Mouse (Mus musculus) MEL (cell line): ENCODE measurements at regions not wholly inside any gene's neighbourhood (a gene's known extent, or its start where the extent isn't known, plus 50 kb on each side); places are given as distances from the start of the nearest gene placed in this dataset.

Experiments used
- DNase-seq: peaks from one replicate; pipeline ENCODE4 v3.0.0; 2011; ENCODE audit warnings: low read depth, low spot score
- H3K27ac ChIP-seq: 2 replicates; pipeline ENCODE4 v1.5.1; 2012; ENCODE audit warnings: low read depth, mild to moderate bottlenecking, control low read depth, low read length, moderate library complexity; ENCODE audit not compliant: control insufficient read depth
- H3K27me3 ChIP-seq, 2 experiments: fragments of 150-350 bp in 1 of 2; sonication (generic) in 1 of 2; 2 replicates each; pipeline ENCODE4 v1.6.1; 2012; ENCODE audit warnings: low read length in 2 of 2, mild to moderate bottlenecking in 2 of 2, improper control_type of control experiment in 1 of 2, moderate library complexity in 1 of 2; ENCODE audit not compliant: insufficient read depth in 2 of 2, control insufficient read depth in 1 of 2
- H3K36me3 ChIP-seq, 2 experiments: 2 replicates each; pipeline ENCODE4 v1.6.1; 2012 to 2014; ENCODE audit warnings: low read length in 2 of 2, improper control_type of control experiment in 1 of 2, inconsistent platforms in 1 of 2, mild to moderate bottlenecking in 1 of 2; ENCODE audit not compliant: insufficient read depth in 2 of 2, control insufficient read depth in 1 of 2
- H3K4me1 ChIP-seq, 2 experiments: fragments of 150-350 bp in 1 of 2; sonication (generic) in 1 of 2; 2 replicates each; pipeline ENCODE4 v1.6.1; 2012; ENCODE audit warnings: low read length in 2 of 2, improper control_type of control experiment in 1 of 2, mild to moderate bottlenecking in 1 of 2; ENCODE audit not compliant: insufficient read depth in 2 of 2, control insufficient read depth in 1 of 2
- H3K4me3 ChIP-seq, 2 experiments: fragments of 150-350 bp in 1 of 2; sonication (generic) in 1 of 2; 2 replicates each; pipeline ENCODE4 v1.5.1; 2012; ENCODE audit warnings: low read depth in 2 of 2, low read length in 2 of 2, mild to moderate bottlenecking in 2 of 2, moderate library complexity in 2 of 2, control low read depth in 1 of 2, improper control_type of control experiment in 1 of 2; ENCODE audit not compliant: control insufficient read depth in 1 of 2, insufficient read depth in 1 of 2
- H3K79me2 ChIP-seq: 2 replicates; pipeline ENCODE4 v1.6.1; 2012; ENCODE audit warnings: mild to moderate bottlenecking, low read length, moderate library complexity; ENCODE audit not compliant: control insufficient read depth, poor library complexity, insufficient read depth
- H3K9ac ChIP-seq: 2 replicates; pipeline ENCODE4 v1.6.1; 2012; ENCODE audit warnings: low read depth, mild to moderate bottlenecking, control low read depth, low read length, moderate library complexity; ENCODE audit not compliant: control insufficient read depth, poor library complexity, severe bottlenecking
- H3K9me3 ChIP-seq: fragments of 150-350 bp; sonication (generic); replicated peaks from 2 replicates; pipeline ENCODE4 v1.6.1; 2012; ENCODE audit warnings: mild to moderate bottlenecking, low read length, improper control_type of control experiment, moderate library complexity; ENCODE audit not compliant: insufficient read depth
- CTCF ChIP-seq, 3 experiments: IDR thresholded peaks in 2 of 3; conservative IDR thresholded peaks in 1 of 3; 2 replicates each; pipeline ENCODE4 v1.5.1; 2011 to 2012; ENCODE audit warnings: low read length in 3 of 3, low read depth in 2 of 3, mild to moderate bottlenecking in 2 of 3, improper control_type of control experiment in 1 of 3, inconsistent platforms in 1 of 3, mixed read lengths in 1 of 3, moderate library complexity in 1 of 3; ENCODE audit not compliant: control insufficient read depth in 1 of 3, insufficient read depth in 1 of 3, poor library complexity in 1 of 3, severe bottlenecking in 1 of 3
- GABPA ChIP-seq: IDR thresholded peaks from 2 replicates; pipeline ENCODE4 v1.6.1; 2012; ENCODE audit warnings: low read depth, mild to moderate bottlenecking, inconsistent platforms, low read length, improper control_type of control experiment, moderate library complexity
- GATA1 ChIP-seq: IDR thresholded peaks from 2 replicates; pipeline ENCODE4 v1.6.1; 2011; ENCODE audit warnings: low read depth, low read length, improper control_type of control experiment
- KAT2A ChIP-seq: conservative IDR thresholded peaks from 2 replicates; pipeline ENCODE4 v1.6.1; 2012; ENCODE audit warnings: low read depth, low read length, improper control_type of control experiment, inconsistent platforms
- MAX ChIP-seq: IDR thresholded peaks from 2 replicates; pipeline ENCODE4 v1.6.1; 2011; ENCODE audit warnings: low read length, improper control_type of control experiment
- MAZ ChIP-seq: IDR thresholded peaks from 2 replicates; pipeline ENCODE4 v1.6.1; 2012; ENCODE audit warnings: low read depth, mild to moderate bottlenecking, inconsistent platforms, low read length, improper control_type of control experiment
- MYC ChIP-seq: IDR thresholded peaks from 2 replicates; pipeline ENCODE4 v1.6.1; 2011; ENCODE audit warnings: low read depth, mild to moderate bottlenecking, low read length, improper control_type of control experiment, moderate library complexity
- NELFE ChIP-seq: IDR thresholded peaks from 2 replicates; pipeline ENCODE4 v1.6.1; 2011; ENCODE audit warnings: low read depth, low read length, improper control_type of control experiment
- NRF1 ChIP-seq: IDR thresholded peaks from 2 replicates; pipeline ENCODE4 v1.6.1; 2014; ENCODE audit warnings: low read depth, mild to moderate bottlenecking, inconsistent platforms, low read length, improper control_type of control experiment, moderate library complexity; ENCODE audit not compliant: poor library complexity, insufficient read depth, severe bottlenecking
- POLR2AphosphoS2 ChIP-seq: IDR thresholded peaks from 2 replicates; pipeline ENCODE4 v1.6.1; 2011; ENCODE audit warnings: low read length, improper control_type of control experiment
- RAD21 ChIP-seq: IDR thresholded peaks from 2 replicates; pipeline ENCODE4 v1.6.1; 2011; ENCODE audit warnings: mild to moderate bottlenecking, low read depth, low read length, improper control_type of control experiment
- RCOR1 ChIP-seq: IDR thresholded peaks from 2 replicates; pipeline ENCODE4 v1.6.1; 2012; ENCODE audit warnings: low read depth, mild to moderate bottlenecking, inconsistent platforms, low read length, improper control_type of control experiment
- SMC3 ChIP-seq: IDR thresholded peaks from 2 replicates; pipeline ENCODE4 v1.6.1; 2011; ENCODE audit warnings: low read depth, low read length, improper control_type of control experiment
- USF2 ChIP-seq, 2 experiments: IDR thresholded peaks; 2 replicates each; pipeline ENCODE4 v1.6.1; 2011 to 2012; ENCODE audit warnings: improper control_type of control experiment in 2 of 2, low read length in 2 of 2, borderline replicate concordance in 1 of 2, inconsistent platforms in 1 of 2, low read depth in 1 of 2, mild to moderate bottlenecking in 1 of 2; ENCODE audit not compliant: insufficient read depth in 1 of 2
- ZC3H11A ChIP-seq: IDR thresholded peaks from 2 replicates; pipeline ENCODE4 v1.6.1; 2012; ENCODE audit warnings: low read depth, mild to moderate bottlenecking, inconsistent platforms, low read length, improper control_type of control experiment

DNA sequence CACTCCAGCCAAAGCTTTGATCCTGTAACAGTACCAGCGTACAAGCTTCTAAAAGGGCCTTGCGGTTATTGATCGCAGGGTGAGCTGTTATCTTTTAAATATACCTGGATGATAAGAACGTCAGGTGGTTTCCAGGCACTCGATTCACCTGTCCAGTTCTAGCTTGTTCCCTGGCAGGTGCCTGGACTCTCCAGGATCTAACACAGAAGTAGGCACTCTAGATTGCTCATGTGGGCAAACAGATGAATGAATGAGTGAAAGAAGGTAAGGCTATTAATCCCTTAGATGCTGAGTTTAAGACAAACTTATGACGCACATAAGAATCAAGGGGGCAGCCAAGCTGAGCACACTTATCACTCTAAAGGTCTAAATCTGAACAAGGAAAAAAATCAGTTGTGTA is 190.3 kb upstream of the Klf14 start:
- Histone ChIP-seq H3K79me2 (no peaks in the 10 kb centered on the region), H3K27ac (no peak overlapping the region), H3K4me3 (no peak overlapping the region), H3K9ac (no peak overlapping the region), H3K36me3 (no peaks in the 10 kb centered on the region), H3K9me3 (no peaks in the 10 kb centered on the region), H3K27me3 (no peaks in the 10 kb centered on the region)
- DNase-seq = no peak
- no peak for TF ChIP-seq POLR2AphosphoS2
- no peak for TF ChIP-seq MAX
- TF ChIP-seq, all 39 proteins: peak for 0
- no peaks in the 10 kb centered on the region for H3K4me1 ChIP-seq

DNA sequence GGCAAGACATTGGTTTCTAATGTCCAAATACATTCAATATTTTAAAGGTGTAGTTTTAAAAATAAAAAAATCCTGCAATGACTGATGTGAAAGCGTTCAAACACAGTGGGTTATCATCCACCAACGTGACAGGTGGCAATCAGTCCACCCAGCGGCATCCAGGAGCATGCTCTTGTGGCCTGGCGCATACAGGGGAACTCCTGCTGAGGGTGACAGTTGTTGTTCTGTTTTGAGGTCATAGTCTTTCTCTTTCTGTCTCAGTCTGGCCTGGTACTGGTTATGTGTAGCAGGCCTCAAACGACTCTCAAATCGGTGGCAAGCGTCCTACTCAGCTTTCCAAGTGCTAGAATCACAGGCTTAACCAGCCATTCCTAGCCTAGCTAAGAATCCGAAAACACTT is 191.5 kb upstream of the Klf14 start:
- H3K4me1 ChIP-seq = no peaks in the 10 kb centered on the region
- no peak overlapping the region for H3K27ac ChIP-seq
- H3K79me2 ChIP-seq = no peaks in the 10 kb centered on the region
- H3K9ac ChIP-seq = no peak overlapping the region
- H3K36me3 ChIP-seq = no peaks in the 10 kb centered on the region
- H3K4me3 ChIP-seq = no peak overlapping the region
- TF ChIP-seq GABPA = no peak
- no peak for TF ChIP-seq GATA1
- no peak for TF ChIP-seq NELFE
- TF ChIP-seq MAZ = no peak
- TF ChIP-seq USF2 (IDR thresholded peaks at IDR 0.05; ENCODE audit: borderline replicate concordance in 1 of 2, insufficient read depth in 1 of 2, low read depth in 1 of 2, low read length in 2 of 2) = no peak
- TF ChIP-seq NRF1 = no peak
- no peak for TF ChIP-seq RCOR1
- no peak for TF ChIP-seq MYC
- no peak for DNase-seq
- H3K9me3 ChIP-seq = no peaks in the 10 kb centered on the region
- H3K27me3 ChIP-seq = no peaks in the 10 kb centered on the region

- Histone ChIP-seq H3K9me3 (no peaks in the 10 kb centered on the region), H3K79me2 (peaks cover 2% of the 10 kb centered on the region; the same call in 1 of the 2 replicates), H3K4me3 (no peak overlapping the region), H3K36me3 (peaks cover 0 to 18% of the 10 kb centered on the region in 2 experiments; a peak in 2 of 4 replicates), H3K27ac (no peak overlapping the region), H3K4me1 (peaks cover 2 to 19% of the 10 kb centered on the region in 2 experiments), H3K9ac (no peak overlapping the region), H3K27me3 (no peaks in the 10 kb centered on the region)
- DNase-seq = peak; percentile 41
- TF ChIP-seq RAD21 (peak; percentile 29), RCOR1 (no peak), USF2 (IDR thresholded peaks at IDR 0.05; ENCODE audit: borderline replicate concordance in 1 of 2, insufficient read depth in 1 of 2, low read depth in 1 of 2, low read length in 2 of 2) (no peak), SMC3 (peak; percentile 59), KAT2A (no peak), CTCF (IDR thresholded peaks at IDR 0.05 in 2 of 3, conservative IDR thresholded peaks at IDR 0.05 in 1 of 3; ENCODE audit: control insufficient read depth in 1 of 3, insufficient read depth in 1 of 3, low read depth in 2 of 3, low read length in 3 of 3, poor library complexity in 1 of 3, severe bottlenecking in 1 of 3) (peak; percentile 56 to 64 (median 60)), ZC3H11A (0 out of 2 replicates have a peak, but pooled peaks have one; percentile 16)
Measured at GRCm38 (mm10) chr6:31155857-31156256, 197.0 kb upstream of the Klf14 start.
